Mouse (Mus musculus): ENCODE measurements around the gene Trim71.

DNA sequence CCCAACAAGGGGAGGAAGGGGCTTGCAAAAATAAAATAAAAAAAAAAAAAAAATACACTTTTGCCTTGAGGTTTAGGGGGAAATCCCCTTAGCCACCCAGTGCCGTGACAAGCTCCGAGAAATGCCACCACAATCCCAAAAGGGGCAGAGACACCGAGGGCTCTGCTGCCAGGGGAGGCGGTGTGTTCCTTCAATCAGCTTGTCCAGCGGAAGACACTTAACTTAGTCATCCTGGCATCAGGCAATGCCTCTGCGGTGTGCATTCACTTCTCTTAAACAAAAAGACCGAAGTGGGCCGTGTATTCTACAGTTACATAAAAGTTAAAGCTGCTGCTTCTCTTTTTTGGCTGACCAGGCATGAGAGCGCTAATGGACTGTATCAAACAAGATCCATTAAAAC lies 56.7 kb downstream of the Trim71 start:
- TF ChIP-seq FLI1 (IDR thresholded peaks at IDR 0.05; ENCODE audit: low read length) (no peak), GATA1 (IDR thresholded peaks at IDR 0.05; ENCODE audit: borderline replicate concordance, low read length) (no peak)
